Mouse (Mus musculus) liver, postnatal 0 days (tissue): ENCODE results near the gene Tapbp.

Experiments used
- CTCF ChIP-seq: sonication (generic); IDR thresholded peaks from 2 replicates; pipeline ENCODE4 v1.5.1; 2016; ENCODE audit warnings: antibody characterized with exemption, low read depth
- EP300 ChIP-seq: IDR thresholded peaks from 2 replicates; pipeline ENCODE4 v1.6.1; 2016; ENCODE audit warnings: antibody characterized with exemption, low read depth, mild to moderate bottlenecking

GRCm38 (mm10) chr17:33908331-33909076, 7.2 kb upstream of the Tapbp start:
- TF ChIP-seq CTCF, result no peak
- no peak for TF ChIP-seq EP300
